Mouse (Mus musculus) frontal cortex, postnatal 25 days (tissue): ENCODE data around the gene Fubp1.
A peak's percentile ranks its signal among the peaks of the same experiment; 100 is the strongest.
"Not testable (repeated sequence)": the region's sequence is repeated elsewhere in the genome, so short reads cannot be mapped to it uniquely, and the experiment has no call there.

Source experiments
- DNase-seq, 2 experiments: peaks; one replicate each; pipeline ENCODE4 v3.0.0; 2022; ENCODE audit warnings: low spot score in 2 of 2

Gene Fubp1

GRCm38 (mm10) chr3:152193177-152193576 is 17.0 kb upstream of the Fubp1 start:
- DNase-seq: no peak

GRCm38 (mm10) chr3:152193635-152194097 is 16.6 kb upstream of the Fubp1 start:
- DNase-seq: peak; percentile 71 to 81

GRCm38 (mm10) chr3:152197246-152197645 is 13.0 kb upstream of the Fubp1 start:
- not testable (repeated sequence) for DNase-seq

- no peak for DNase-seq
Observed at GRCm38 (mm10) chr3:152199125-152199524, 11.1 kb upstream of the Fubp1 start.

GRCm38 (mm10) chr3:152201181-152201580 is 9.0 kb upstream of the Fubp1 start:
- no peak for DNase-seq

- DNase-seq: no peak
Observed at GRCm38 (mm10) chr3:152201651-152202050, 8.6 kb upstream of the Fubp1 start.

- DNase-seq: no peak
Observed at GRCm38 (mm10) chr3:152202942-152203341, 7.3 kb upstream of the Fubp1 start.

GRCm38 (mm10) chr3:152203411-152203810 is 6.8 kb upstream of the Fubp1 start:
- no peak for DNase-seq

GRCm38 (mm10) chr3:152203996-152204395 is 6.2 kb upstream of the Fubp1 start:
- DNase-seq: no peak

GRCm38 (mm10) chr3:152204577-152204976 is 5.6 kb upstream of the Fubp1 start:
- DNase-seq: no peak

- DNase-seq: no peak
Observed at GRCm38 (mm10) chr3:152207156-152207555, 3.1 kb upstream of the Fubp1 start.

- no peak for DNase-seq
Observed at GRCm38 (mm10) chr3:152208096-152208885, 1.9 kb upstream of the Fubp1 start.

- DNase-seq: no peak
Observed at GRCm38 (mm10) chr3:152209177-152209966, 850 bp upstream of the Fubp1 start.

GRCm38 (mm10) chr3:152210728-152211391 is 638 bp downstream of the Fubp1 start:
- DNase-seq: peak; percentile 48 to 54

GRCm38 (mm10) chr3:152211731-152212279 is 1.6 kb downstream of the Fubp1 start:
- no peak for DNase-seq

- no peak for DNase-seq
Observed at GRCm38 (mm10) chr3:152213416-152213815, 3.2 kb downstream of the Fubp1 start.

GRCm38 (mm10) chr3:152224918-152225317 is 14.7 kb downstream of the Fubp1 start:
- DNase-seq: no peak

- DNase-seq: no peak
Observed at GRCm38 (mm10) chr3:152225906-152226305, 15.7 kb downstream of the Fubp1 start.

GRCm38 (mm10) chr3:152228843-152229242 is 18.6 kb downstream of the Fubp1 start:
- DNase-seq: no peak

GRCm38 (mm10) chr3:152229271-152229670 is 19.0 kb downstream of the Fubp1 start:
- DNase-seq: no peak

GRCm38 (mm10) chr3:152231333-152232100 is 21.3 kb downstream of the Fubp1 start:
- no peak for DNase-seq
